Mouse (Mus musculus): ENCODE measurements around the gene Plscr4. TPM values are rescaled to one million over a fixed set of nuclear protein-coding genes. Genes with fewer than 3 reads are reported as not detected.

Plscr4 gene
- polyA plus RNA-seq, 1 experiment from 2014 or later = 7.2 TPM

DNA sequence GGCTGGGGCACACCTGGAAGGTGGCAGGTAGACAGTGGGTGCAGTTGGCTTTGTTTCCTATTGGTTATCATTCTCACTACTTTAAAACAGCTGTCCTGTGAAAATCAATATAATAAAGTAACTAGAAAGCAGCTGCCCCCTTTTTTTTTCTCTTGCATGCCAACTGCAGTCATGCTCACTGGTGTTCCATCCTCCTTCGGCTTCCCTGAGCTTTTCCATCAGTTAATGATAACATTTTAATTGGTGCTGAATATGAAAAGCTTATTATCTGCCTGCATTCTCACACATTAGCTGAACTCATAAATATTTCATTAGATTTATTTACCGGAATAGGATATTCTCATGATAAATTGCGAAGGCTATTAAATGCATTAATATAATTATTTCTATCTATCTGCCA lies 33.1 kb downstream of the Plscr4 start:
- no peak overlapping the region for H3K27ac ChIP-seq (replicated peaks; ENCODE audit: low read depth, low read length)
- no peak for ATAC-seq (ENCODE audit: low read depth)
- WGBS = 89% methylated on average over 3 of the region's 3 CpGs

GRCm38 (mm10) chr9:92491274-92491673 lies 34.1 kb downstream of the Plscr4 start:
- Histone ChIP-seq H3K27ac (replicated peaks; ENCODE audit: low read depth, low read length) (no peak overlapping the region), H3K9ac (ENCODE audit: low read depth, low read length) (no peak overlapping the region), H3K4me2 (ENCODE audit: low read depth, low read length) (no peak overlapping the region), H3K36me3 (ENCODE audit: control insufficient read depth, insufficient read depth, low read length) (no peaks in the 10 kb centered on the region), H3K27me3 (replicated peaks; ENCODE audit: control insufficient read depth, insufficient read depth, low read length) (no peaks in the 10 kb centered on the region), H3K4me1 (ENCODE audit: control insufficient read depth, insufficient read depth, low read length) (peaks cover 5% of the 10 kb centered on the region; the same call in 1 of the 2 replicates), H3K9me3 (ENCODE audit: control insufficient read depth, low read length) (no peaks in the 10 kb centered on the region), H3K4me3 (ENCODE audit: low read depth, low read length) (no peak overlapping the region)
- no peak for DNase-seq (ENCODE audit: low spot score)
- WGBS = 76% methylated on average over 2 of the region's 2 CpGs
- ATAC-seq (ENCODE audit: low read depth) = no peak

More for the DNA sequence above, 33.1 kb downstream of the Plscr4 start:
- H3K27me3 ChIP-seq (replicated peaks; ENCODE audit: control insufficient read depth, insufficient read depth, low read length) = no peaks in the 10 kb centered on the region
- no peaks in the 10 kb centered on the region for H3K36me3 ChIP-seq (ENCODE audit: control insufficient read depth, insufficient read depth, low read length)
- H3K4me2 ChIP-seq (ENCODE audit: low read depth, low read length) = no peak overlapping the region
- no peak for DNase-seq (ENCODE audit: low spot score)
- no peak overlapping the region for H3K9ac ChIP-seq (ENCODE audit: low read depth, low read length)
- H3K4me1 ChIP-seq (ENCODE audit: control insufficient read depth, insufficient read depth, low read length) = peaks cover 5% of the 10 kb centered on the region; the same call in 1 of the 2 replicates
- H3K4me3 ChIP-seq (ENCODE audit: low read depth, low read length) = no peak overlapping the region
- no peaks in the 10 kb centered on the region for H3K9me3 ChIP-seq (ENCODE audit: control insufficient read depth, low read length)

DNA sequence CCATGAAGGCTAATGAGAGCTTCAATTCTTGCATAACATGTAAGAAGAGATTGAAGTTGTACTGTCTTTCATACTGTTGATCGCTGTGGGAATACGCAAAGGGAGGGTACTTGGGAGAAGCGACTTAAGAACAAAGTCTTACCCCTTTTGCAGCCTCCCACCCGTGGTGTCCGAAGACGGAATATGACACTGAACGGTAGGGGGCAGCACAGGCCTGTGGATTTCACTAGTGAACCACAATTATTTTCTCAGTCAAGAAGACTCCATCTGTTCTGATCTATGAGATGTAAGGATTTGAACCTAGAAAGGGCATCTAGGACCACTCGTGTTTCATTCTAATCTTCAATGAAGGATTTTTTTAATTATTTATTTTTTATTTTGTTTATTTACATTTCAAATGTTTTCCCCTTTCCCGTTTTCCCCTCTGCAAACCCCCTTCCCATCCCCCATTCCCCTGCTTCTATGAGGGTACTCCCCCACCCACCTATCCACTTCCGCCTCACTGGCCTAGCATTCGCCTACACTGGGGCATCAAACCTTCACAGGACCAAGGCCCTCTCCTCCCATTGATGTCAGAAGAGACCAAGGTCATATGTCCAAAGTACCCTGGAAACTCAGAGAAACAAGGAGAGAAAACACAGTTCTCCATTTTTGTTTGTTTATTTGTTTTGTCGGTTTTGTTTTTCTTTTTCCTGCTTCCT lies 42.7 kb downstream of the Plscr4 start:
- Histone ChIP-seq H3K4me1 (ENCODE audit: control insufficient read depth, insufficient read depth, low read length) (0 out of 2 replicates have a peak, but pooled peaks cover 4% of the 10 kb centered on the region), H3K27ac (replicated peaks; ENCODE audit: low read depth, low read length) (no peak overlapping the region), H3K27me3 (replicated peaks; ENCODE audit: control insufficient read depth, insufficient read depth, low read length) (no peaks in the 10 kb centered on the region), H3K4me3 (ENCODE audit: low read depth, low read length) (no peak overlapping the region), H3K36me3 (ENCODE audit: control insufficient read depth, insufficient read depth, low read length) (no peaks in the 10 kb centered on the region), H3K9ac (ENCODE audit: low read depth, low read length) (no peak overlapping the region), H3K4me2 (ENCODE audit: low read depth, low read length) (no peak overlapping the region), H3K9me3 (ENCODE audit: control insufficient read depth, low read length) (no peaks in the 10 kb centered on the region)
- ATAC-seq (ENCODE audit: low read depth) = peak; percentile 84
- peak; percentile 83 for DNase-seq (ENCODE audit: low spot score)
- 39% methylated on average over 12 of the region's 12 CpGs for WGBS

- WGBS = 31% methylated on average over 3 of the region's 3 CpGs
- no peaks in the 10 kb centered on the region for H3K27me3 ChIP-seq (replicated peaks; ENCODE audit: control insufficient read depth, insufficient read depth, low read length)
- no peak overlapping the region for H3K4me2 ChIP-seq (ENCODE audit: low read depth, low read length)
- H3K9me3 ChIP-seq (ENCODE audit: control insufficient read depth, low read length) = no peaks in the 10 kb centered on the region
- no peaks in the 10 kb centered on the region for H3K36me3 ChIP-seq (ENCODE audit: control insufficient read depth, insufficient read depth, low read length)
- DNase-seq (ENCODE audit: low spot score) (peak; percentile 51), ATAC-seq (ENCODE audit: low read depth) (peak; percentile 57; the same call in 1 of the 2 replicates)
- H3K4me1 ChIP-seq (ENCODE audit: control insufficient read depth, insufficient read depth, low read length) = 0 out of 2 replicates have a peak, but pooled peaks cover 4% of the 10 kb centered on the region
- no peak overlapping the region for H3K9ac ChIP-seq (ENCODE audit: low read depth, low read length)
- no peak overlapping the region for H3K27ac ChIP-seq (replicated peaks; ENCODE audit: low read depth, low read length)
- no peak overlapping the region for H3K4me3 ChIP-seq (ENCODE audit: low read depth, low read length)
These were observed 47.1 kb downstream of the Plscr4 start for GRCm38 (mm10) chr9:92504256-92504655.

DNA sequence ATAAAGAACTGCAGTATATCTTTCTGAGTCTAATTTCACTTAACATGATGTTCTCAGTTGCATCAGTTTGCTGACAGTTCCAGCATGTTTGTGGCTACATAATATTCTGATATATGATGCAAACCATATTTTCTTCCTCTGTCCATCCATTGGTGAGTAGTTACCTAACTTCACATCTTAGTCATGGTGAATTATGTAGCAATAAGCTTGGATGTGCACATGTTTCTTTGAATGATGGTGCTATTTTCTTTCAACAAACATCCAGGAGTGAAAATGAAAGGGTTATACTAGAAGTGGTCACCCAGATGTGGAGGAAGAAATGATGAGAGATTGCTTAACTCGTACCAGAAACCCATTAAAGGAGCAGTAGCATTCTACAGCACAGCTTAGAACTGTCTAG lies 47.7 kb downstream of the Plscr4 start:
- Histone ChIP-seq H3K9ac (ENCODE audit: low read depth, low read length) (no peak overlapping the region), H3K4me1 (ENCODE audit: control insufficient read depth, insufficient read depth, low read length) (0 out of 2 replicates have a peak, but pooled peaks cover 4% of the 10 kb centered on the region), H3K4me3 (ENCODE audit: low read depth, low read length) (no peak overlapping the region), H3K36me3 (ENCODE audit: control insufficient read depth, insufficient read depth, low read length) (no peaks in the 10 kb centered on the region), H3K27me3 (replicated peaks; ENCODE audit: control insufficient read depth, insufficient read depth, low read length) (no peaks in the 10 kb centered on the region), H3K9me3 (ENCODE audit: control insufficient read depth, low read length) (no peaks in the 10 kb centered on the region), H3K4me2 (ENCODE audit: low read depth, low read length) (no peak overlapping the region), H3K27ac (replicated peaks; ENCODE audit: low read depth, low read length) (no peak overlapping the region)
- ATAC-seq (ENCODE audit: low read depth) (no peak), DNase-seq (ENCODE audit: low spot score) (no peak)
- 43% methylated on average over 1 of the region's 1 CpGs for WGBS

DNA sequence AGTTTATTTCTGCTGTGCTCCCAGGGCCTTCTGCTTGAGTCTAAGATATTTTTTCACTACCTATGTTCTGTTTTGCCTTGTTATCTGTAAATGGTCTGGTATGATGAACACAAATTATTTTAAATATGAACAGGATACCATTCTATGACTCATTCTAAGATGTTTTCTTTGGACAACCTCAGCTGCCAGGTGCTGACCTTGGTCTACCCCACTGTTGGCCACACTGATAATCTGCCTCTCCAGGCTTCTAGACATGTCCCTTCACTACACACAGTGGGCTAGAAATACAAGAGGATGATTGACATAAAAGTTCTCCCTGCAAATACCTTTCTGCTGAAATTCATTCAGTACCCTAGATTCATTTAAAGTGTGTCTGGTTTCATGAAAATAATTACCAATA lies 54.5 kb downstream of the Plscr4 start:
- no peaks in the 10 kb centered on the region for H3K27me3 ChIP-seq (replicated peaks; ENCODE audit: control insufficient read depth, insufficient read depth, low read length)
- H3K4me3 ChIP-seq (ENCODE audit: low read depth, low read length) = no peak overlapping the region
- H3K9ac ChIP-seq (ENCODE audit: low read depth, low read length) = no peak overlapping the region
- DNase-seq (ENCODE audit: low spot score) (no peak), ATAC-seq (ENCODE audit: low read depth) (no peak)
- H3K9me3 ChIP-seq (ENCODE audit: control insufficient read depth, low read length) = peaks cover 8% of the 10 kb centered on the region
- H3K4me2 ChIP-seq (ENCODE audit: low read depth, low read length) = no peak overlapping the region
- peaks cover 6% of the 10 kb centered on the region; the same call in 1 of the 2 replicates for H3K4me1 ChIP-seq (ENCODE audit: control insufficient read depth, insufficient read depth, low read length)
- H3K27ac ChIP-seq (replicated peaks; ENCODE audit: low read depth, low read length) = no peak overlapping the region
- no peaks in the 10 kb centered on the region for H3K36me3 ChIP-seq (ENCODE audit: control insufficient read depth, insufficient read depth, low read length)

- Histone ChIP-seq H3K4me2 (ENCODE audit: low read depth, low read length) (no peak overlapping the region), H3K4me3 (ENCODE audit: low read depth, low read length) (no peak overlapping the region), H3K27ac (replicated peaks; ENCODE audit: low read depth, low read length) (no peak overlapping the region), H3K4me1 (ENCODE audit: control insufficient read depth, insufficient read depth, low read length) (peaks cover 6% of the 10 kb centered on the region; the same call in 1 of the 2 replicates), H3K9ac (ENCODE audit: low read depth, low read length) (no peak overlapping the region), H3K36me3 (ENCODE audit: control insufficient read depth, insufficient read depth, low read length) (no peaks in the 10 kb centered on the region), H3K9me3 (ENCODE audit: control insufficient read depth, low read length) (peaks cover 18% of the 10 kb centered on the region), H3K27me3 (replicated peaks; ENCODE audit: control insufficient read depth, insufficient read depth, low read length) (no peaks in the 10 kb centered on the region)
- no peak for DNase-seq (ENCODE audit: low spot score)
- WGBS = 95% methylated on average over 12 of the region's 12 CpGs
- no peak for ATAC-seq (ENCODE audit: low read depth)
These were observed 59.9 kb downstream of the Plscr4 start for GRCm38 (mm10) chr9:92517036-92517435.

- Histone ChIP-seq H3K27me3 (replicated peaks; ENCODE audit: control insufficient read depth, insufficient read depth, low read length) (no peaks in the 10 kb centered on the region), H3K9ac (ENCODE audit: low read depth, low read length) (no peak overlapping the region), H3K4me2 (ENCODE audit: low read depth, low read length) (no peak overlapping the region), H3K9me3 (ENCODE audit: control insufficient read depth, low read length) (peaks cover 11% of the 10 kb centered on the region), H3K27ac (replicated peaks; ENCODE audit: low read depth, low read length) (no peak overlapping the region), H3K36me3 (ENCODE audit: control insufficient read depth, insufficient read depth, low read length) (no peaks in the 10 kb centered on the region), H3K4me1 (ENCODE audit: control insufficient read depth, insufficient read depth, low read length) (no peaks in the 10 kb centered on the region), H3K4me3 (ENCODE audit: low read depth, low read length) (no peak overlapping the region)
- WGBS = 90% methylated on average over 10 of the region's 10 CpGs
- no peak for ATAC-seq (ENCODE audit: low read depth)
- DNase-seq (ENCODE audit: low spot score) = no peak
These were observed 63.6 kb downstream of the Plscr4 start for GRCm38 (mm10) chr9:92520751-92521150.

GRCm38 (mm10) chr9:92524506-92524905 lies 67.3 kb downstream of the Plscr4 start:
- Histone ChIP-seq H3K27ac (replicated peaks; ENCODE audit: low read depth, low read length) (no peak overlapping the region), H3K4me2 (ENCODE audit: low read depth, low read length) (no peak overlapping the region)
- WGBS = 73% methylated on average over 4 of the region's 4 CpGs

More at GRCm38 (mm10) chr9:92524506-92524905, 67.3 kb downstream of the Plscr4 start:
- no peak overlapping the region for H3K4me3 ChIP-seq (ENCODE audit: low read depth, low read length)
- no peaks in the 10 kb centered on the region for H3K36me3 ChIP-seq (ENCODE audit: control insufficient read depth, insufficient read depth, low read length)
- no peak overlapping the region for H3K9ac ChIP-seq (ENCODE audit: low read depth, low read length)
- no peak for ATAC-seq (ENCODE audit: low read depth)
- no peaks in the 10 kb centered on the region for H3K4me1 ChIP-seq (ENCODE audit: control insufficient read depth, insufficient read depth, low read length)
- no peaks in the 10 kb centered on the region; the same call in 1 of the 2 replicates for H3K9me3 ChIP-seq (ENCODE audit: control insufficient read depth, low read length)
- DNase-seq (ENCODE audit: low spot score) = no peak
- H3K27me3 ChIP-seq (replicated peaks; ENCODE audit: control insufficient read depth, insufficient read depth, low read length) = no peaks in the 10 kb centered on the region

Measured in embryonic facial prominence, embryonic 14.5 days (tissue).